Mouse (Mus musculus) liver, embryonic 14.5 days (tissue): ENCODE results near the gene Itm2b.

Experiments used
- CTCF ChIP-seq: IDR thresholded peaks from 2 replicates; pipeline ENCODE4 v1.5.1; 2016; ENCODE audit warnings: antibody characterized with exemption, low read depth, control low read depth
- EP300 ChIP-seq: IDR thresholded peaks from 2 replicates; pipeline ENCODE4 v1.6.1; 2016; ENCODE audit warnings: antibody characterized with exemption, low read depth

DNA sequence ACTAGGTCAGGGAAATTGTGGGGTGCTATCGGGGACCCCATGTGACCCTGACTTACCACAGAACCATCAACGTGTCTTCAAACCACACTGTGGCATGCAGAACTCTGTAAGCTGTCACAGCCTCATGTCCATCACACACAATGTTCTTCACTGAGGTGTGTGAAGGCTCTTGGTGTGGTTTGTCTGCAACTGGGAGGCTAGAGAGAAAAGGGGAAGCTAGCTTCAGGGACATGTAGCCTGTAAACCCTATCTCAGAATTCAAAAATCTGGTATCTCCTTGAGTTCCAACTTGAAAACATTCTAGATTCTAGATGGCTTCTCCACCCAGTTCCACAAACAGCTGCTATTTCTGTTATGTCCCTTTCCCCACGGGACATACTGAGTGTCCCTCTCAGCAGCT is 45.5 kb downstream of the Itm2b start:
- TF ChIP-seq EP300 = no peak
- TF ChIP-seq CTCF = no peak
